Mouse (Mus musculus) embryonic fibroblast, embryonic 13.5 days (primary cell): Measurements from ENCODE around the gene Tenm4.

ENCODE experiments used
- CTCF ChIP-seq: IDR thresholded peaks from 2 replicates; pipeline ENCODE4 v1.5.1; 2011; ENCODE audit warnings: mild to moderate bottlenecking, control low read depth, low read length, moderate library complexity, borderline replicate concordance; ENCODE audit not compliant: insufficient read depth
- POLR2A ChIP-seq: IDR thresholded peaks from 2 replicates; pipeline ENCODE4 v1.6.1; 2011; ENCODE audit warnings: low read depth, mild to moderate bottlenecking, control low read depth, low read length, moderate library complexity

DNA sequence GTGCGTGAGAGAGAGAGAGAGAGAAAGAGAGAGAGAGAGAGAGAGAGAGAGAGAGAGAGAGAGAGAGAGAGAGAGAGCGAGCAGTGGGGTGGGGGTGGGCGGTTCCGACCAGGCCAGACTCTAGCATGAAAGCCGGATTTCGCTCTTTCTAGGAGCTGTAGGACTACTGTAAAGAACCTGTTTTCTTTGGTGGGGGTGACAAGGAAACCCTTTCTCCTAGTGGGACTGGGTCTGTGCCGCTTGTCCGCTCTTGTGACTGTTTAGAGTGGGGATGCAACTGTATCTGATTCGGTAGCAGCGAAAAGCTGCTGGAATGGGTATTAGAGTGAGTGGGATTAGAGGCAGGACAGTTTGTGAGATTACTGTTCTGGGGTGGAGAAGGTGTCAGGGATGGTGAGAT lies 42.7 kb downstream of the Tenm4 start:
- TF ChIP-seq POLR2A (no peak), CTCF (no peak)
